ENCODE assay signal across 8 mouse cellular contexts in genomic region chr6:97458358-97458757, GRCm38 (mm10).
DNase-seq lines count a peak whose midpoint lies in the region; ATAC-seq lines count a peak whose summit lies in the region.

No protein-coding gene starts in this region.

- H3K4me2 ChIP-seq in heart, embryonic 15.5 days: peak overlapping the region; percentile 37
- H3K4me2 ChIP-seq in neural tube, embryonic 14.5 days (ENCODE audit: low read depth, low read length): no peak overlapping the region; the same call in 1 of the 2 replicates
- H3K4me2 ChIP-seq in neural tube, embryonic 15.5 days: no peak overlapping the region
- no peak overlapping the region for H3K4me2 ChIP-seq in limb, embryonic 15.5 days

- H3K4me3 ChIP-seq in heart, embryonic 15.5 days: peak overlapping the region; percentile 39
- no peak overlapping the region for H3K4me3 ChIP-seq in neural tube, embryonic 14.5 days (ENCODE audit: low read depth, low read length)
- no peak overlapping the region for H3K4me3 ChIP-seq in neural tube, embryonic 15.5 days (replicated peaks)
- no peak overlapping the region for H3K4me3 ChIP-seq in limb, embryonic 15.5 days

- H3K27me3 ChIP-seq in heart, embryonic 15.5 days: no peaks in the 10 kb centered on the region
- no peaks in the 10 kb centered on the region for H3K27me3 ChIP-seq in neural tube, embryonic 14.5 days (ENCODE audit: control insufficient read depth, insufficient read depth, low read length)
- no peaks in the 10 kb centered on the region for H3K27me3 ChIP-seq in neural tube, embryonic 15.5 days (replicated peaks)
- no peaks in the 10 kb centered on the region for H3K27me3 ChIP-seq in limb, embryonic 15.5 days

- no peak for ATAC-seq in heart, embryonic 15.5 days (replicated peaks; ENCODE audit: insufficient number of reproducible peaks, insufficient read depth, low FRiP score, low read depth)
- ATAC-seq in neural tube, embryonic 14.5 days (ENCODE audit: low read depth): no peak
- no peak for ATAC-seq in neural tube, embryonic 15.5 days (ENCODE audit: low FRiP score)
- no peak for ATAC-seq in limb, embryonic 15.5 days (ENCODE audit: insufficient number of reproducible peaks, low FRiP score, low TSS enrichment, low read depth)

- no peaks in the 10 kb centered on the region for H3K36me3 ChIP-seq in heart, embryonic 15.5 days
- H3K36me3 ChIP-seq in neural tube, embryonic 14.5 days (ENCODE audit: control insufficient read depth, insufficient read depth, low read length): no peaks in the 10 kb centered on the region
- no peaks in the 10 kb centered on the region for H3K36me3 ChIP-seq in neural tube, embryonic 15.5 days
- H3K36me3 ChIP-seq in limb, embryonic 15.5 days: no peaks in the 10 kb centered on the region

- peak overlapping the region; percentile 50 for H3K27ac ChIP-seq in heart, embryonic 15.5 days
- H3K27ac ChIP-seq in neural tube, embryonic 14.5 days (ENCODE audit: low read depth, low read length): peak overlapping the region; percentile 13; the same call in 1 of the 2 replicates
- H3K27ac ChIP-seq in neural tube, embryonic 15.5 days (replicated peaks): no peak overlapping the region; the same call in 1 of the 2 replicates
- H3K27ac ChIP-seq in limb, embryonic 15.5 days: peak overlapping the region; percentile 38; the same call in 1 of the 2 replicates

- no peaks in the 10 kb centered on the region for H3K9me3 ChIP-seq in heart, embryonic 15.5 days (replicated peaks)
- H3K9me3 ChIP-seq in neural tube, embryonic 14.5 days (ENCODE audit: control insufficient read depth, low read length): no peaks in the 10 kb centered on the region
- no peaks in the 10 kb centered on the region for H3K9me3 ChIP-seq in neural tube, embryonic 15.5 days (replicated peaks)
- no peaks in the 10 kb centered on the region for H3K9me3 ChIP-seq in limb, embryonic 15.5 days

- DNase-seq in heart, adult 11 months: no peak
- DNase-seq in frontal cortex, adult 2 months (ENCODE audit: extremely low spot score in 1 of 2, low spot score in 1 of 2): no peak
- no peak for DNase-seq in embryo, embryonic 11 days
- DNase-seq in right cerebral cortex, adult 18-20 months: no peak

- 54% methylated on average over 9 of the region's 9 CpGs for WGBS in heart, embryonic 15.5 days
- 40% methylated on average over 9 of the region's 9 CpGs for WGBS in neural tube, embryonic 14.5 days
- WGBS in neural tube, embryonic 15.5 days: 42% methylated on average over 9 of the region's 9 CpGs
- 46% methylated on average over 9 of the region's 9 CpGs for WGBS in limb, embryonic 15.5 days

- peaks cover 11% of the 10 kb centered on the region for H3K4me1 ChIP-seq in heart, embryonic 15.5 days (replicated peaks)
- H3K4me1 ChIP-seq in neural tube, embryonic 14.5 days (ENCODE audit: control insufficient read depth, insufficient read depth, low read length): no peaks in the 10 kb centered on the region
- H3K4me1 ChIP-seq in neural tube, embryonic 15.5 days: peaks cover 13% of the 10 kb centered on the region
- H3K4me1 ChIP-seq in limb, embryonic 15.5 days: peaks cover 3% of the 10 kb centered on the region; the same call in 1 of the 2 replicates

- no peak overlapping the region for H3K9ac ChIP-seq in heart, embryonic 15.5 days
- H3K9ac ChIP-seq in neural tube, embryonic 14.5 days (replicated peaks; ENCODE audit: low read depth, low read length): no peak overlapping the region
- H3K9ac ChIP-seq in neural tube, embryonic 15.5 days (replicated peaks): no peak overlapping the region
- H3K9ac ChIP-seq in limb, embryonic 15.5 days: no peak overlapping the region
